Mouse (Mus musculus) ES-E14 (cell line): Measurements from ENCODE around the gene Cyp17a1. TPM values are rescaled to one million over a fixed set of nuclear protein-coding genes. Genes with fewer than 3 reads are reported as not detected.

Source experiments
- DNase-seq: peaks from one replicate; pipeline ENCODE4 v3.0.0-alpha.2; 2013; ENCODE audit warnings: low read depth, low spot score
- H3K27ac ChIP-seq: 2 replicates; pipeline ENCODE4 v1.5.1; 2012; ENCODE audit warnings: low read depth, mild to moderate bottlenecking, low read length, moderate library complexity, mixed read lengths; ENCODE audit not compliant: poor library complexity, insufficient read depth, severe bottlenecking
- H3K36me3 ChIP-seq: 2 replicates; pipeline ENCODE4 v1.6.1; 2012; ENCODE audit warnings: mild to moderate bottlenecking, low read length, moderate library complexity, mixed read lengths; ENCODE audit not compliant: control insufficient read depth, poor library complexity, insufficient read depth, severe bottlenecking
- H3K4me1 ChIP-seq, 2 experiments: fragments of 150-350 bp in 1 of 2; sonication (generic) in 1 of 2; 2 replicates each; pipeline ENCODE4 v1.6.1; 2012; ENCODE audit warnings: low read length in 2 of 2, mild to moderate bottlenecking in 1 of 2, mixed read lengths in 1 of 2; ENCODE audit not compliant: control insufficient read depth in 2 of 2, insufficient read depth in 2 of 2, poor library complexity in 1 of 2
- H3K4me3 ChIP-seq, 2 experiments: fragments of 150-350 bp in 1 of 2; sonication (generic) in 1 of 2; 2 replicates each; pipeline ENCODE4 v1.5.1; 2012; ENCODE audit warnings: low read length in 2 of 2, low read depth in 1 of 2, mild to moderate bottlenecking in 1 of 2, mixed read lengths in 1 of 2; ENCODE audit not compliant: insufficient read depth in 1 of 2, poor library complexity in 1 of 2, severe bottlenecking in 1 of 2
- H3K9ac ChIP-seq: 2 replicates; pipeline ENCODE4 v1.6.1; 2012; ENCODE audit warnings: low read depth, mild to moderate bottlenecking, low read length, mixed read lengths; ENCODE audit not compliant: poor library complexity, insufficient read depth, severe bottlenecking
- H3K9me3 ChIP-seq: fragments of 150-350 bp; sonication (generic); 2 replicates; pipeline ENCODE4 v1.6.1; 2012; ENCODE audit warnings: low read depth, mild to moderate bottlenecking, low read length; ENCODE audit not compliant: control insufficient read depth, insufficient read depth
- CHD2 ChIP-seq: IDR thresholded peaks from 2 replicates; pipeline ENCODE4 v1.6.1; 2014; ENCODE audit warnings: mild to moderate bottlenecking, low read depth, low read length, inconsistent platforms
- HCFC1 ChIP-seq: IDR thresholded peaks from 2 replicates; pipeline ENCODE4 v1.6.1; 2012; ENCODE audit warnings: low read length, inconsistent platforms, borderline replicate concordance; ENCODE audit not compliant: insufficient read depth
- MAFK ChIP-seq: IDR thresholded peaks from 2 replicates; pipeline ENCODE4 v1.6.1; 2014; ENCODE audit warnings: mild to moderate bottlenecking, low read depth, low read length, inconsistent platforms; ENCODE audit not compliant: insufficient read depth
- ZC3H11A ChIP-seq: IDR thresholded peaks from 2 replicates; pipeline ENCODE4 v1.6.1; 2012; ENCODE audit warnings: low read depth, mild to moderate bottlenecking, inconsistent platforms, low read length, borderline replicate concordance
- ZNF384 ChIP-seq: IDR thresholded peaks from 2 replicates; pipeline ENCODE4 v1.6.1; 2012; ENCODE audit warnings: low read depth, low read length, inconsistent platforms
- in situ Hi-C, 2 experiments: fragments of 600-800 bp; cut with MboI; formaldehyde crosslinking; loops; one replicate each; pipeline ENCODE4 v1.15.1; 2025; ENCODE audit warnings: low sequenced_read_pairs in 2 of 2, inconsistent platforms in 1 of 2; ENCODE audit not compliant: unreplicated experiment in 2 of 2
- total RNA-seq: library from RNA; depleted of rRNA; stranded (reverse); fragments of 300-350 nt; gene quantifications from 2 replicates; pipeline ENCODE4 v1.2.3, GENCODE M21; 2012

The Cyp17a1 gene
- total RNA-seq, 1 experiment: not detected

GRCm38 (mm10) chr19:46679720-46680383 lies 6.9 kb upstream of the Cyp17a1 start:
- H3K4me3 ChIP-seq: no peak overlapping the region
- DNase-seq: no peak
- H3K36me3 ChIP-seq: no peaks in the 10 kb centered on the region
- H3K4me1 ChIP-seq: no peaks in the 10 kb centered on the region; a peak in 1 of 4 replicates
- no peaks in the 10 kb centered on the region for H3K9me3 ChIP-seq
- TF ChIP-seq CHD2: no peak
- no peak for TF ChIP-seq HCFC1
- no peak for TF ChIP-seq ZNF384
- no peak for TF ChIP-seq MAFK
- no peak for TF ChIP-seq ZC3H11A
- in situ Hi-C loops: loop anchor here in 1 of 2 experiments (5.0 kb wide), 1 partner anchor 52 kb away; no protein-coding TSS in a partner anchor
- H3K9ac ChIP-seq: no peak overlapping the region
- H3K27ac ChIP-seq: no peak overlapping the region

DNA sequence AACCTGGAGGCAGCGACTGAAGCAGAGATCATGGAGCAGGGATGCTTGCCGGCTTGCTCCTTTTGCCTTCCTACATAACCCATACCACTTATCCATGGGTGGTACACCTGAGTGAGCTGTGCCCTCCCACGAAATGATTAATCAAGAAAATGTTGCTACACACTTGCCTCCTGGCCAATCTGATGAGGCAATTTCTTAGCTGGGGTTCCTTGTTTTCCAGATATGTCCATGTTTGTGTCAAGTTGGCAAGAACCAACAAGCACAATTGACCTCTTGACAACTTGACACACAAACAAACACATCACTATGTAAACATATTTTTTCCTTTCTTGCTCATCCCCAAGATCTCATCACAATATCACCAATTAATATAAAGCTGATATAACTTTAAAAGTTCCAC lies 2.7 kb upstream of the Cyp17a1 start:
- no peaks in the 10 kb centered on the region for H3K36me3 ChIP-seq
- no peak overlapping the region for H3K4me3 ChIP-seq
- in situ Hi-C loops: loop anchor here in 1 of 2 experiments (5.0 kb wide), 1 partner anchor 57 kb away; no protein-coding TSS in a partner anchor
- no peak for DNase-seq
- no peaks in the 10 kb centered on the region for H3K9me3 ChIP-seq
- H3K4me1 ChIP-seq: no peaks in the 10 kb centered on the region
- no peak overlapping the region for H3K9ac ChIP-seq
- H3K27ac ChIP-seq: no peak overlapping the region
- no peak for TF ChIP-seq MAFK
- TF ChIP-seq CHD2: no peak
- TF ChIP-seq ZNF384: no peak
- TF ChIP-seq ZC3H11A: no peak
- no peak for TF ChIP-seq HCFC1

DNA sequence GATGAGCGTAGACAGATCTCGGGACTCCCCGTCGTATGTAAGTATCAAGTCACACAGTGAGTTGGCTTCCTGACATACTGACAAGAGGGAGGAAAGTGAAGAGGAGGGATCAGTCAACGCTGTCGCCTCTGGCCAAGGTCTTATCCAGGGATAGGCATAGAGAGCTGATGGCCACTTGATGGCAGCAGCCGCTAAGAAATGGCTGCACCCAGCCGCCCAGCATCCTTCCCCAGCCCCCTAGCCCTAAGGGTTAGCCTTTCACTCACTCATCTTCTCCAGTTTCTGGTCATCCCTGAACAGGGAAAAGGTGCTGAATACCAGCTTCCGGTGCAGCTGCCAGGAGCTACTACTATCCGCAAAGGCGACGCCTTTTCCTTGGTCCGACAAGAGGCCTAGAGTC lies 2.3 kb downstream of the Cyp17a1 start:
- Histone ChIP-seq H3K27ac (no peak overlapping the region), H3K4me1 (no peaks in the 10 kb centered on the region), H3K9me3 (no peaks in the 10 kb centered on the region), H3K36me3 (no peaks in the 10 kb centered on the region), H3K4me3 (no peak overlapping the region), H3K9ac (no peak overlapping the region)
- TF ChIP-seq ZNF384: no peak
- peak; percentile 92; the same call in 1 of the 2 replicates for TF ChIP-seq ZC3H11A
- peak; percentile 36 for DNase-seq
- in situ Hi-C loops: no loop called here

- no peaks in the 10 kb centered on the region for H3K9me3 ChIP-seq
- no peaks in the 10 kb centered on the region for H3K4me1 ChIP-seq
- no peaks in the 10 kb centered on the region for H3K36me3 ChIP-seq
- H3K9ac ChIP-seq: no peak overlapping the region
- in situ Hi-C loops: loop anchor here (10.0 kb wide), 1 partner anchor 205 kb away; no protein-coding TSS in a partner anchor
- TF ChIP-seq ZNF384 (no peak), ZC3H11A (no peak), CHD2 (no peak), MAFK (no peak), HCFC1 (no peak)
- no peak overlapping the region for H3K27ac ChIP-seq
- DNase-seq: no peak
- no peak overlapping the region for H3K4me3 ChIP-seq
These were observed 3.2 kb downstream of the Cyp17a1 start for GRCm38 (mm10) chr19:46669802-46670201.
